Mouse (Mus musculus) granulocyte monocyte progenitor cell, adult 5-6 weeks (primary cell): ENCODE data around the gene Kcna6. TPM values are rescaled to one million over a fixed set of nuclear protein-coding genes. Genes with fewer than 3 reads are reported as not detected.

ENCODE experiments used
- total RNA-seq, 2 experiments: library from RNA; stranded (forward) in 1 of 2; stranded (reverse) in 1 of 2; fragments of 200-712, 200-1000 nt in 1 of 2; fragments of >200 nt in 1 of 2; fragmentation: Nextera tagmentation in 1 of 2; gene quantifications; 2 replicates each; pipeline ENCODE4 v1.2.3; 2014 to 2017

Kcna6 gene
- total RNA-seq, 2 experiments from 2014 or later: 0.11 TPM; not detected in 1

Other genes with a start within 250 kb of the Kcna6 start
- gene Kcna5, start 205.3 kb downstream of the Kcna6 start, total RNA-seq (2014; fragmentation: Nextera tagmentation): not detected in 2 replicates
- gene Kcna5, start 205.3 kb downstream of the Kcna6 start, total RNA-seq (2017): not detected in 2 replicates
- gene Kcna1, start 94.3 kb downstream of the Kcna6 start, total RNA-seq (2014; fragmentation: Nextera tagmentation): not detected in 2 replicates
- not detected in 2 replicates for gene Kcna1, start 94.3 kb downstream of the Kcna6 start, total RNA-seq (2017)
- gene Ndufa9, start 108.5 kb upstream of the Kcna6 start, total RNA-seq (2014; fragmentation: Nextera tagmentation): 76.0 and 87.8 TPM in 2 replicates
- 153 and 186 TPM in 2 replicates for gene Ndufa9, start 108.5 kb upstream of the Kcna6 start, total RNA-seq (2017)
- not detected in 2 replicates for gene Akap3, start 112.4 kb upstream of the Kcna6 start, total RNA-seq (2014; fragmentation: Nextera tagmentation)
- gene Akap3, start 112.4 kb upstream of the Kcna6 start, total RNA-seq (2017): not detected in 2 replicates
- gene Dyrk4, start 181.2 kb upstream of the Kcna6 start, total RNA-seq (2014; fragmentation: Nextera tagmentation): not detected in 2 replicates
- not detected in 2 replicates for gene Dyrk4, start 181.2 kb upstream of the Kcna6 start, total RNA-seq (2017)
- gene Rad51ap1, start 198.9 kb upstream of the Kcna6 start, total RNA-seq (2014; fragmentation: Nextera tagmentation): 45.2 and 51.5 TPM in 2 replicates
- gene Rad51ap1, start 198.9 kb upstream of the Kcna6 start, total RNA-seq (2017): 140 and 161 TPM in 2 replicates
- gene D6Wsu163e, start 199.3 kb upstream of the Kcna6 start, total RNA-seq (2014; fragmentation: Nextera tagmentation): 33.5 and 37.2 TPM in 2 replicates
- 40.2 and 51.9 TPM in 2 replicates for gene D6Wsu163e, start 199.3 kb upstream of the Kcna6 start, total RNA-seq (2017)